Mouse (Mus musculus): Measurements from ENCODE around the gene Pkdrej. TPM values are rescaled to one million over a fixed set of nuclear protein-coding genes. Genes with fewer than 3 reads are reported as not detected.

The Pkdrej gene
- polyA plus RNA-seq, 1 experiment from 2014 or later, result not detected

GRCm38 (mm10) chr15:85806886-85807285 lies 14.6 kb downstream of the Pkdrej start:
- H3K4me3 ChIP-seq (ENCODE audit: low read depth, low read length), result no peak overlapping the region
- no peaks in the 10 kb centered on the region for H3K36me3 ChIP-seq (ENCODE audit: control insufficient read depth, insufficient read depth, low read length)
- no peaks in the 10 kb centered on the region for H3K27me3 ChIP-seq (ENCODE audit: control insufficient read depth, insufficient read depth, low read length)
- DNase-seq (ENCODE audit: low spot score) (no peak), ATAC-seq (replicated peaks; ENCODE audit: low FRiP score) (no peak)
- H3K27ac ChIP-seq (ENCODE audit: low read depth, low read length), result no peak overlapping the region
- WGBS, result 88% methylated on average over 4 of the region's 4 CpGs
- no peak overlapping the region for H3K4me2 ChIP-seq (ENCODE audit: low read depth, low read length, severe bottlenecking)
- no peaks in the 10 kb centered on the region for H3K9me3 ChIP-seq (ENCODE audit: control insufficient read depth, low read length)
- H3K4me1 ChIP-seq (replicated peaks; ENCODE audit: control insufficient read depth, insufficient read depth, low read length), result peaks cover 6% of the 10 kb centered on the region; the same call in 1 of the 2 replicates
- no peak overlapping the region for H3K9ac ChIP-seq (ENCODE audit: low read length)

- no peaks in the 10 kb centered on the region for H3K27me3 ChIP-seq (ENCODE audit: control insufficient read depth, insufficient read depth, low read length)
- ATAC-seq (replicated peaks; ENCODE audit: low FRiP score) (no peak), DNase-seq (ENCODE audit: low spot score) (no peak)
- no peaks in the 10 kb centered on the region for H3K4me1 ChIP-seq (replicated peaks; ENCODE audit: control insufficient read depth, insufficient read depth, low read length)
- H3K9me3 ChIP-seq (ENCODE audit: control insufficient read depth, low read length), result no peaks in the 10 kb centered on the region
- no peak overlapping the region for H3K27ac ChIP-seq (ENCODE audit: low read depth, low read length)
- no peak overlapping the region for H3K4me3 ChIP-seq (ENCODE audit: low read depth, low read length)
- no peak overlapping the region for H3K9ac ChIP-seq (ENCODE audit: low read length)
- WGBS, result 76% methylated on average over 2 of the region's 2 CpGs
- no peak overlapping the region for H3K4me2 ChIP-seq (ENCODE audit: low read depth, low read length, severe bottlenecking)
- no peaks in the 10 kb centered on the region for H3K36me3 ChIP-seq (ENCODE audit: control insufficient read depth, insufficient read depth, low read length)
Observed at GRCm38 (mm10) chr15:85802931-85803330, 18.6 kb downstream of the Pkdrej start.

GRCm38 (mm10) chr15:85798676-85799075 lies 22.9 kb downstream of the Pkdrej start:
- no peaks in the 10 kb centered on the region for H3K9me3 ChIP-seq (ENCODE audit: control insufficient read depth, low read length)
- 94% methylated on average over 8 of the region's 8 CpGs for WGBS

DNA sequence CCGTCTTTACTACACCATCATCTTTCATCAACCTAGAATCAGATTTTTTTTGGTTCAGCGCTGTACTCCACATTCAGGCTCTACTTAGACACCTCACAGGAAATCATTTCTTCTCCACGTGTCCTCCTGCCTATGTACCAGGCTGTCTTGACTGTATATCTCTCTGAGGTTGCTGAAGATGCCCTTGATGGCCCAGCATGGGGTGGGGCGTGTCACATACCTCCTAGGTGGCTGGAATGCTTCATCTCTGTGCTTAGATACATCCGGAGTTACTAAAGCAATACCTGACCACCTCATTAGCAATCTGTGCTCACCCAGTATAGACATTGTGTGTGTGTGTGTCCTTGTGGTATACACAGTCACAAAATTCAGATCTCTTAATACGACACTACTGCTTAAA lies 26.0 kb downstream of the Pkdrej start:
- ATAC-seq (replicated peaks; ENCODE audit: low FRiP score) (no peak), DNase-seq (ENCODE audit: low spot score) (no peak)
- no peaks in the 10 kb centered on the region for H3K36me3 ChIP-seq (ENCODE audit: control insufficient read depth, insufficient read depth, low read length)
- H3K9ac ChIP-seq (ENCODE audit: low read length), result no peak overlapping the region
- H3K4me2 ChIP-seq (ENCODE audit: low read depth, low read length, severe bottlenecking), result no peak overlapping the region
- no peak overlapping the region for H3K27ac ChIP-seq (ENCODE audit: low read depth, low read length)
- H3K27me3 ChIP-seq (ENCODE audit: control insufficient read depth, insufficient read depth, low read length), result no peaks in the 10 kb centered on the region
- no peaks in the 10 kb centered on the region for H3K4me1 ChIP-seq (replicated peaks; ENCODE audit: control insufficient read depth, insufficient read depth, low read length)
- no peaks in the 10 kb centered on the region for H3K9me3 ChIP-seq (ENCODE audit: control insufficient read depth, low read length)
- WGBS, result 83% methylated on average over 6 of the region's 6 CpGs
- H3K4me3 ChIP-seq (ENCODE audit: low read depth, low read length), result no peak overlapping the region

More at GRCm38 (mm10) chr15:85798676-85799075, 22.9 kb downstream of the Pkdrej start:
- Histone ChIP-seq H3K4me1 (replicated peaks; ENCODE audit: control insufficient read depth, insufficient read depth, low read length) (no peaks in the 10 kb centered on the region), H3K4me2 (ENCODE audit: low read depth, low read length, severe bottlenecking) (no peak overlapping the region), H3K9ac (ENCODE audit: low read length) (no peak overlapping the region), H3K4me3 (ENCODE audit: low read depth, low read length) (no peak overlapping the region), H3K36me3 (ENCODE audit: control insufficient read depth, insufficient read depth, low read length) (no peaks in the 10 kb centered on the region), H3K27me3 (ENCODE audit: control insufficient read depth, insufficient read depth, low read length) (no peaks in the 10 kb centered on the region), H3K27ac (ENCODE audit: low read depth, low read length) (no peak overlapping the region)
- DNase-seq (ENCODE audit: low spot score) (no peak), ATAC-seq (replicated peaks; ENCODE audit: low FRiP score) (no peak)

- 84% methylated on average over 1 of the region's 1 CpGs for WGBS
- DNase-seq (ENCODE audit: low spot score), result no peak
- no peak for ATAC-seq (replicated peaks; ENCODE audit: low FRiP score)
- Histone ChIP-seq H3K36me3 (ENCODE audit: control insufficient read depth, insufficient read depth, low read length) (no peaks in the 10 kb centered on the region), H3K27me3 (ENCODE audit: control insufficient read depth, insufficient read depth, low read length) (no peaks in the 10 kb centered on the region), H3K4me3 (ENCODE audit: low read depth, low read length) (no peak overlapping the region), H3K4me1 (replicated peaks; ENCODE audit: control insufficient read depth, insufficient read depth, low read length) (no peaks in the 10 kb centered on the region), H3K27ac (ENCODE audit: low read depth, low read length) (no peak overlapping the region), H3K9me3 (ENCODE audit: control insufficient read depth, low read length) (no peaks in the 10 kb centered on the region), H3K9ac (ENCODE audit: low read length) (no peak overlapping the region), H3K4me2 (ENCODE audit: low read depth, low read length, severe bottlenecking) (no peak overlapping the region)
Observed at GRCm38 (mm10) chr15:85792819-85793218, 28.7 kb downstream of the Pkdrej start.

GRCm38 (mm10) chr15:85791449-85791848 lies 30.1 kb downstream of the Pkdrej start:
- Histone ChIP-seq H3K9me3 (ENCODE audit: control insufficient read depth, low read length) (no peaks in the 10 kb centered on the region), H3K27ac (ENCODE audit: low read depth, low read length) (no peak overlapping the region), H3K4me1 (replicated peaks; ENCODE audit: control insufficient read depth, insufficient read depth, low read length) (no peaks in the 10 kb centered on the region), H3K4me2 (ENCODE audit: low read depth, low read length, severe bottlenecking) (no peak overlapping the region), H3K27me3 (ENCODE audit: control insufficient read depth, insufficient read depth, low read length) (no peaks in the 10 kb centered on the region), H3K36me3 (ENCODE audit: control insufficient read depth, insufficient read depth, low read length) (no peaks in the 10 kb centered on the region), H3K4me3 (ENCODE audit: low read depth, low read length) (no peak overlapping the region), H3K9ac (ENCODE audit: low read length) (no peak overlapping the region)
- WGBS, result 83% methylated on average over 4 of the region's 4 CpGs
- ATAC-seq (replicated peaks; ENCODE audit: low FRiP score) (no peak), DNase-seq (ENCODE audit: low spot score) (no peak)

- Histone ChIP-seq H3K36me3 (ENCODE audit: control insufficient read depth, insufficient read depth, low read length) (no peaks in the 10 kb centered on the region), H3K27me3 (ENCODE audit: control insufficient read depth, insufficient read depth, low read length) (no peaks in the 10 kb centered on the region), H3K27ac (ENCODE audit: low read depth, low read length) (no peak overlapping the region), H3K4me3 (ENCODE audit: low read depth, low read length) (no peak overlapping the region), H3K9ac (ENCODE audit: low read length) (no peak overlapping the region), H3K4me2 (ENCODE audit: low read depth, low read length, severe bottlenecking) (no peak overlapping the region), H3K4me1 (replicated peaks; ENCODE audit: control insufficient read depth, insufficient read depth, low read length) (no peaks in the 10 kb centered on the region), H3K9me3 (ENCODE audit: control insufficient read depth, low read length) (no peaks in the 10 kb centered on the region)
- DNase-seq (ENCODE audit: low spot score), result no peak
- 79% methylated on average over 16 of the region's 16 CpGs for WGBS
- no peak for ATAC-seq (replicated peaks; ENCODE audit: low FRiP score)
Observed at GRCm38 (mm10) chr15:85788633-85789032, 32.9 kb downstream of the Pkdrej start.

GRCm38 (mm10) chr15:85788051-85788450 lies 33.5 kb downstream of the Pkdrej start:
- H3K4me1 ChIP-seq (replicated peaks; ENCODE audit: control insufficient read depth, insufficient read depth, low read length), result no peaks in the 10 kb centered on the region
- ATAC-seq (replicated peaks; ENCODE audit: low FRiP score) (no peak), DNase-seq (ENCODE audit: low spot score) (no peak)
- H3K27ac ChIP-seq (ENCODE audit: low read depth, low read length), result no peak overlapping the region
- no peak overlapping the region for H3K4me2 ChIP-seq (ENCODE audit: low read depth, low read length, severe bottlenecking)
- no peaks in the 10 kb centered on the region for H3K36me3 ChIP-seq (ENCODE audit: control insufficient read depth, insufficient read depth, low read length)
- H3K4me3 ChIP-seq (ENCODE audit: low read depth, low read length), result no peak overlapping the region
- WGBS, result 88% methylated on average over 4 of the region's 4 CpGs
- H3K9ac ChIP-seq (ENCODE audit: low read length), result no peak overlapping the region
- H3K27me3 ChIP-seq (ENCODE audit: control insufficient read depth, insufficient read depth, low read length), result no peaks in the 10 kb centered on the region
- no peaks in the 10 kb centered on the region for H3K9me3 ChIP-seq (ENCODE audit: control insufficient read depth, low read length)

DNA sequence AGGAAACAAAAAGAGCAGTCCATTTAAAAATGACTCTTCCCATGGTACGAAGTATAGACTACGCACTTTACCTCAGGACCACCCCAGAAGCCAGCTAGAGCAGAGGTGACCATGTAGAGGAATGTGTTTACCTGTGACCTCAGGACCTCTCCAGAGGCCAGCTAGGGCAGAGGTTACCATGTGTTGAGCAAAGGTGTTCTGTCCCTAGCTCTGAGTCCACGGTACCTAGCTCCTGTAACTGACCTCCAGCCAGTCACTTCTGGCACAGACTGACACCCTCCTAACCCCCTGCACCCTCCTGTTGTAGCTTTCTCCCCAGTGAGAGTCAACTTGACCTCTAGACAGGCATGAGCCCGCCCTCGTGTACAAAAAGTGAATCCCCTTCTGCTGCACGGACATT lies 34.1 kb downstream of the Pkdrej start:
- Histone ChIP-seq H3K9me3 (ENCODE audit: control insufficient read depth, low read length) (no peaks in the 10 kb centered on the region), H3K4me3 (ENCODE audit: low read depth, low read length) (no peak overlapping the region), H3K27ac (ENCODE audit: low read depth, low read length) (no peak overlapping the region), H3K27me3 (ENCODE audit: control insufficient read depth, insufficient read depth, low read length) (no peaks in the 10 kb centered on the region), H3K4me2 (ENCODE audit: low read depth, low read length, severe bottlenecking) (no peak overlapping the region), H3K36me3 (ENCODE audit: control insufficient read depth, insufficient read depth, low read length) (no peaks in the 10 kb centered on the region), H3K9ac (ENCODE audit: low read length) (no peak overlapping the region), H3K4me1 (replicated peaks; ENCODE audit: control insufficient read depth, insufficient read depth, low read length) (no peaks in the 10 kb centered on the region)
- 93% methylated on average over 6 of the region's 6 CpGs for WGBS
- ATAC-seq (replicated peaks; ENCODE audit: low FRiP score) (no peak), DNase-seq (ENCODE audit: low spot score) (no peak)
